Mouse (Mus musculus): ENCODE results near the gene Impg2.
A peak's percentile ranks its signal among the peaks of the same experiment; 100 is the strongest.

Impg2 gene

GRCm38 (mm10) chr16:56204051-56204450 is at the start of gene Impg2:
TSS of gene Impg2 (plus strand) at chr16:56204313.
- Histone ChIP-seq H3K4me1 (replicated peaks; ENCODE audit: low read depth, low read length) (no peaks in the 10 kb centered on the region), H3K4me3 (replicated peaks; ENCODE audit: low read length) (no peak within 1 kb of the TSS), H3K36me3 (ENCODE audit: insufficient read depth, low read length) (no peaks in the 10 kb centered on the region), H3K9me3 (ENCODE audit: low read length) (no peaks in the 10 kb centered on the region), H3K27me3 (ENCODE audit: insufficient read depth, low read length) (no peaks in the 10 kb centered on the region)
- TF ChIP-seq NANOG (IDR thresholded peaks at IDR 0.05; ENCODE audit: borderline replicate concordance, low read length): no peak
- TF ChIP-seq CTCF (conservative IDR thresholded peaks at IDR 0.05; ENCODE audit: low read length): no peak
- TF ChIP-seq POU5F1 (IDR thresholded peaks at IDR 0.05; ENCODE audit: borderline replicate concordance, low read length): no peak

- H3K36me3 ChIP-seq (ENCODE audit: insufficient read depth, low read length): no peaks in the 10 kb centered on the region
Measured at GRCm38 (mm10) chr16:56163466-56163865, 40.6 kb upstream of the Impg2 start.

GRCm38 (mm10) chr16:56170247-56170646 is 33.9 kb upstream of the Impg2 start:
- Histone ChIP-seq H3K36me3 (ENCODE audit: insufficient read depth, low read length) (no peaks in the 10 kb centered on the region), H3K4me3 (replicated peaks; ENCODE audit: low read length) (no peak overlapping the region), H3K9me3 (ENCODE audit: low read length) (no peaks in the 10 kb centered on the region), H3K4me1 (replicated peaks; ENCODE audit: low read depth, low read length) (no peaks in the 10 kb centered on the region), H3K27me3 (ENCODE audit: insufficient read depth, low read length) (no peaks in the 10 kb centered on the region)
- TF ChIP-seq POU5F1 (IDR thresholded peaks at IDR 0.05; ENCODE audit: borderline replicate concordance, low read length): no peak
- no peak for TF ChIP-seq CTCF (conservative IDR thresholded peaks at IDR 0.05; ENCODE audit: low read length)
- TF ChIP-seq NANOG (IDR thresholded peaks at IDR 0.05; ENCODE audit: borderline replicate concordance, low read length): no peak

More at GRCm38 (mm10) chr16:56163466-56163865, 40.6 kb upstream of the Impg2 start:
- Histone ChIP-seq H3K4me1 (replicated peaks; ENCODE audit: low read depth, low read length) (no peaks in the 10 kb centered on the region), H3K27me3 (ENCODE audit: insufficient read depth, low read length) (no peaks in the 10 kb centered on the region), H3K4me3 (replicated peaks; ENCODE audit: low read length) (no peak overlapping the region), H3K9me3 (ENCODE audit: low read length) (peaks cover 10% of the 10 kb centered on the region)
- TF ChIP-seq POU5F1 (IDR thresholded peaks at IDR 0.05; ENCODE audit: borderline replicate concordance, low read length) (no peak), CTCF (conservative IDR thresholded peaks at IDR 0.05; ENCODE audit: low read length) (no peak), NANOG (IDR thresholded peaks at IDR 0.05; ENCODE audit: borderline replicate concordance, low read length) (no peak)

- Histone ChIP-seq H3K4me1 (replicated peaks; ENCODE audit: low read depth, low read length) (no peaks in the 10 kb centered on the region), H3K27me3 (ENCODE audit: insufficient read depth, low read length) (no peaks in the 10 kb centered on the region), H3K9me3 (ENCODE audit: low read length) (no peaks in the 10 kb centered on the region), H3K36me3 (ENCODE audit: insufficient read depth, low read length) (no peaks in the 10 kb centered on the region), H3K4me3 (replicated peaks; ENCODE audit: low read length) (no peak overlapping the region)
- peak; percentile 54 for TF ChIP-seq CTCF (conservative IDR thresholded peaks at IDR 0.05; ENCODE audit: low read length)
- no peak for TF ChIP-seq NANOG (IDR thresholded peaks at IDR 0.05; ENCODE audit: borderline replicate concordance, low read length)
- TF ChIP-seq POU5F1 (IDR thresholded peaks at IDR 0.05; ENCODE audit: borderline replicate concordance, low read length): no peak
Measured at GRCm38 (mm10) chr16:56175867-56176581, 28.1 kb upstream of the Impg2 start.

GRCm38 (mm10) chr16:56186863-56187262 is 17.2 kb upstream of the Impg2 start:
- TF ChIP-seq POU5F1 (IDR thresholded peaks at IDR 0.05; ENCODE audit: borderline replicate concordance, low read length): no peak
- Histone ChIP-seq H3K36me3 (ENCODE audit: insufficient read depth, low read length) (no peaks in the 10 kb centered on the region), H3K27me3 (ENCODE audit: insufficient read depth, low read length) (no peaks in the 10 kb centered on the region), H3K4me1 (replicated peaks; ENCODE audit: low read depth, low read length) (no peaks in the 10 kb centered on the region), H3K4me3 (replicated peaks; ENCODE audit: low read length) (no peak overlapping the region), H3K9me3 (ENCODE audit: low read length) (peaks cover 5% of the 10 kb centered on the region; the same call in 1 of the 2 replicates)

GRCm38 (mm10) chr16:56188198-56188597 is 15.9 kb upstream of the Impg2 start:
- no peak for TF ChIP-seq NANOG (IDR thresholded peaks at IDR 0.05; ENCODE audit: borderline replicate concordance, low read length)
- no peak for TF ChIP-seq POU5F1 (IDR thresholded peaks at IDR 0.05; ENCODE audit: borderline replicate concordance, low read length)
- no peak for TF ChIP-seq CTCF (conservative IDR thresholded peaks at IDR 0.05; ENCODE audit: low read length)
- Histone ChIP-seq H3K4me3 (replicated peaks; ENCODE audit: low read length) (no peak overlapping the region), H3K4me1 (replicated peaks; ENCODE audit: low read depth, low read length) (no peaks in the 10 kb centered on the region), H3K9me3 (ENCODE audit: low read length) (peaks cover 5% of the 10 kb centered on the region; the same call in 1 of the 2 replicates), H3K27me3 (ENCODE audit: insufficient read depth, low read length) (no peaks in the 10 kb centered on the region), H3K36me3 (ENCODE audit: insufficient read depth, low read length) (no peaks in the 10 kb centered on the region)

GRCm38 (mm10) chr16:56212740-56213139 is 8.6 kb downstream of the Impg2 start:
- TF ChIP-seq CTCF (conservative IDR thresholded peaks at IDR 0.05; ENCODE audit: low read length) (no peak), POU5F1 (IDR thresholded peaks at IDR 0.05; ENCODE audit: borderline replicate concordance, low read length) (no peak), NANOG (IDR thresholded peaks at IDR 0.05; ENCODE audit: borderline replicate concordance, low read length) (no peak)
- H3K36me3 ChIP-seq (ENCODE audit: insufficient read depth, low read length): no peaks in the 10 kb centered on the region
- H3K4me3 ChIP-seq (replicated peaks; ENCODE audit: low read length): no peak overlapping the region
- no peaks in the 10 kb centered on the region for H3K4me1 ChIP-seq (replicated peaks; ENCODE audit: low read depth, low read length)
- H3K27me3 ChIP-seq (ENCODE audit: insufficient read depth, low read length): no peaks in the 10 kb centered on the region
- no peaks in the 10 kb centered on the region for H3K9me3 ChIP-seq (ENCODE audit: low read length)

GRCm38 (mm10) chr16:56227686-56228085 is 23.6 kb downstream of the Impg2 start:
- no peaks in the 10 kb centered on the region for H3K27me3 ChIP-seq (ENCODE audit: insufficient read depth, low read length)

GRCm38 (mm10) chr16:56229455-56229854 is 25.3 kb downstream of the Impg2 start:
- Histone ChIP-seq H3K4me1 (replicated peaks; ENCODE audit: low read depth, low read length) (no peaks in the 10 kb centered on the region; the same call in 1 of the 2 replicates), H3K9me3 (ENCODE audit: low read length) (peaks cover 42% of the 10 kb centered on the region), H3K4me3 (replicated peaks; ENCODE audit: low read length) (no peak overlapping the region), H3K27me3 (ENCODE audit: insufficient read depth, low read length) (no peaks in the 10 kb centered on the region), H3K36me3 (ENCODE audit: insufficient read depth, low read length) (no peaks in the 10 kb centered on the region)
- TF ChIP-seq CTCF (conservative IDR thresholded peaks at IDR 0.05; ENCODE audit: low read length) (no peak), POU5F1 (IDR thresholded peaks at IDR 0.05; ENCODE audit: borderline replicate concordance, low read length) (no peak), NANOG (IDR thresholded peaks at IDR 0.05; ENCODE audit: borderline replicate concordance, low read length) (no peak)

More at GRCm38 (mm10) chr16:56227686-56228085, 23.6 kb downstream of the Impg2 start:
- Histone ChIP-seq H3K4me3 (replicated peaks; ENCODE audit: low read length) (no peak overlapping the region), H3K9me3 (ENCODE audit: low read length) (peaks cover 42% of the 10 kb centered on the region), H3K4me1 (replicated peaks; ENCODE audit: low read depth, low read length) (no peaks in the 10 kb centered on the region; the same call in 1 of the 2 replicates), H3K36me3 (ENCODE audit: insufficient read depth, low read length) (no peaks in the 10 kb centered on the region)
- no peak for TF ChIP-seq POU5F1 (IDR thresholded peaks at IDR 0.05; ENCODE audit: borderline replicate concordance, low read length)
- no peak for TF ChIP-seq NANOG (IDR thresholded peaks at IDR 0.05; ENCODE audit: borderline replicate concordance, low read length)
- no peak for TF ChIP-seq CTCF (conservative IDR thresholded peaks at IDR 0.05; ENCODE audit: low read length)

All from E14TG2a.4 (cell line).